Mouse (Mus musculus) lung, postnatal 0 days (tissue): ENCODE results near the gene Plxna1. TPM values are rescaled to one million over a fixed set of nuclear protein-coding genes. Genes with fewer than 3 reads are reported as not detected.

Experiments used
- ATAC-seq: fragments of 200-750 bp; cut with Nextera tagmentation; 2 replicates; pipeline ENCODE4 v1.8.0; 2017; ENCODE audit warnings: moderate library complexity
- DNase-seq: peaks from one replicate; pipeline ENCODE4 v3.0.0-alpha.2; 2016; ENCODE audit warnings: low spot score
- H3K27ac ChIP-seq: fragments of 300-500 bp; sonication (generic); 2 replicates; pipeline ENCODE4 v1.5.1; 2014; ENCODE audit warnings: antibody characterized with exemption, mild to moderate bottlenecking, low read length, mixed read lengths
- H3K27me3 ChIP-seq: fragments of 300-500 bp; sonication (generic); replicated peaks from 2 replicates; pipeline ENCODE4 v1.6.1; 2014; ENCODE audit warnings: low read length, mixed read lengths; ENCODE audit not compliant: insufficient read depth
- H3K36me3 ChIP-seq: fragments of 300-500 bp; sonication (generic); 2 replicates; pipeline ENCODE4 v1.6.1; 2014; ENCODE audit warnings: low read length, mixed read lengths; ENCODE audit not compliant: insufficient read depth
- H3K4me1 ChIP-seq: fragments of 300-500 bp; sonication (generic); 2 replicates; pipeline ENCODE4 v1.6.1; 2014; ENCODE audit warnings: antibody characterized with exemption, low read depth, low read length, mixed read lengths; ENCODE audit not compliant: insufficient read depth
- H3K4me2 ChIP-seq: fragments of 300-500 bp; sonication (generic); replicated peaks from 2 replicates; pipeline ENCODE4 v1.6.1; 2014; ENCODE audit warnings: low read depth, mild to moderate bottlenecking, low read length, moderate library complexity, mixed read lengths
- H3K4me3 ChIP-seq: fragments of 300-500 bp; sonication (generic); 2 replicates; pipeline ENCODE4 v1.5.1; 2014; ENCODE audit warnings: low read depth, low read length
- H3K9ac ChIP-seq: fragments of 300-500 bp; sonication (generic); replicated peaks from 2 replicates; pipeline ENCODE4 v1.6.1; 2014; ENCODE audit warnings: low read depth, mild to moderate bottlenecking
- H3K9me3 ChIP-seq: fragments of 300-500 bp; sonication (generic); 2 replicates; pipeline ENCODE4 v1.6.1; 2016; ENCODE audit warnings: low read length, mixed read lengths
- CTCF ChIP-seq: IDR thresholded peaks from 2 replicates; pipeline ENCODE4 v1.5.1; 2016; ENCODE audit warnings: antibody characterized with exemption, mild to moderate bottlenecking
- EP300 ChIP-seq: IDR thresholded peaks from 2 replicates; pipeline ENCODE4 v1.6.1; 2016; ENCODE audit warnings: antibody characterized with exemption, mild to moderate bottlenecking, control low read depth
- WGBS: fragments of 180-500 bp; shearing (Covaris S2); extraction: QIAGEN DNeasy Blood & Tissue Kit; methylation state at CpG from one replicate; pipeline ENCODE4 v1.1.7; 2014; 5-methylcytosine and 5-hydroxymethylcytosine counted together
- polyA plus RNA-seq: library from polyadenylated mRNA; unstranded; fragments of >200 nt; fragmentation: Nextera tagmentation; extraction: Ambion mirVana; gene quantifications from 2 replicates; pipeline ENCODE4 v1.2.1, GENCODE M21; 2015

Plxna1 gene
- polyA plus RNA-seq, 1 experiment from 2014 or later: 13.6 TPM

DNA sequence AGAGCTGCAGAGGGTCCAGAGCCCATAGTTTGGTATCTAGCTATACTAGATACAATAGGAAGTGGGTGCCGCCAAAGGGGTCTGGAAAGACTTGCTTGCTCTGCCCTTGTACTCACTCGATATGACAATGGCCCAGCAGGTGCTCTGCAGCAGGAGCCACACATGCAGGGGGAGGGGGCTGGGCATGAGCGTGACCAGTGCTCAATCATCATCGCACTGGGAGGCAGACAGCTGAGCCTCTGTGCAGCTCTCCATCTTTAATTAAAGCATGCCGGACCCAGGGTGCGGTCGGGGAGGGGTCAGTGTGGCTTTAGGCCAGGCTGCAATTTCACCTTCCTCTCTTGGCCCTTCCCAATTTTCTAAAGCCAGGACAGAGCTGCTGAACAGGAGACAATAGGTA lies 70.9 kb downstream of the Plxna1 start:
- Histone ChIP-seq H3K27ac (no peak overlapping the region), H3K4me1 (no peaks in the 10 kb centered on the region), H3K4me3 (no peak overlapping the region), H3K36me3 (no peaks in the 10 kb centered on the region), H3K27me3 (no peaks in the 10 kb centered on the region), H3K4me2 (no peak overlapping the region), H3K9me3 (no peaks in the 10 kb centered on the region), H3K9ac (no peak overlapping the region)
- ATAC-seq (no peak), DNase-seq (no peak)
- TF ChIP-seq CTCF: no peak
- WGBS: 56% methylated on average over 7 of the region's 7 CpGs

DNA sequence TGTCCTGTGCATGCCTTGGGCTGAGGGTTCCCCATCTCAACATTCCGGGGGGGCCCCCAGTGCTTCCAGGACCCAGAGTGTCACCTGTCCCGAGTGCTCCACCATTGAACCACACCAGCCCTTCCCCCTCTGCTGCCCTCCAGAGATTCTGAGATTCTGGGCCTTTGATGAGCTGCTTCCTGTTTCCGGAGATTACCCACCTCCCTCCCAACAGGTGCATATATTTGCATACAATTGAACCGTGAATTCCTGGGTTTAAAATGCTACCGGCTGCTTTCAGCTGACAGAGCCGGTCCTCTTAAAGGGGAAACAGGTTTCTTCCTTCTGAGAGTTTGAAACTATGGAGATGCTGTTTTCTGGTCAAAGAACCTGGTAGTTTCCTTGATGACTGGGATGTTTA lies 74.3 kb downstream of the Plxna1 start:
- no peak for DNase-seq
- no peaks in the 10 kb centered on the region for H3K4me1 ChIP-seq
- no peaks in the 10 kb centered on the region for H3K27me3 ChIP-seq
- no peak overlapping the region for H3K9ac ChIP-seq
- no peaks in the 10 kb centered on the region for H3K9me3 ChIP-seq
- no peak for TF ChIP-seq CTCF
- no peak for TF ChIP-seq EP300
- no peak overlapping the region for H3K4me2 ChIP-seq
- WGBS: 15% methylated on average over 6 of the region's 6 CpGs
- ATAC-seq: no peak
- no peak overlapping the region for H3K27ac ChIP-seq
- H3K4me3 ChIP-seq: no peak overlapping the region
- no peaks in the 10 kb centered on the region for H3K36me3 ChIP-seq

DNA sequence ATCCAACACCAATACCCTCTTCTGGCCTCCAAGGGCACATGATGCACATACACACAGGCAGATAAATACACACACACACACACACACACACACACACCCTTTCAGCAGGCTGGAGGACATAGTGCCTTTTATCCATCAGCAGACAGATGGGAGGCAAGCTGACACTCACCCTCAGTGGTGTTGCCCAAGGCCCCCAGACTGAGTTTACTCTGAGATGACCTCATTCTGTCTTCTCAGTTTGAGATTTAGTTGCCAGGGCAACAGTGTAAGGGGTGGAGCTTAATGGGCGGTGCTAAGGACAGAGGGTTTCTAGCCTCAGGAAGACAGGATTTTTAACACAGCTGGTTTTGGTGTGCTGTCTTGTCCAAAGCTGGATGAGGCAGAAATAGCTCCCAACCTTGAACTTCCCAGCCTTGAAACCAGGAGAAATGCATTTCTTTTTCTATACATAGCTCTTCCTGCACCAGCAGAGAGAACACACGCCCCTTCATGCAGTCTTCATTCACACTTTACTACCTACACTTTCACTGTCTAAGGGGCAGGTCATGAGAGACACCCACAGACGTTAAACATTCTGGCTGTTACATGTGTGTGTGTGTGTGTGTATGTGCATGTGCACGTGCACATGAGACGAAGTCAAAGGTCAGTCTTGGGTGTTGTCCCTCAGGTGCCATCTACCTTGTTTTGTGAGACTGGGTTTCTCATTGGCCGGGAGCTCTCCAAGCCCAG lies 75.6 kb downstream of the Plxna1 start:
- no peaks in the 10 kb centered on the region for H3K4me1 ChIP-seq
- H3K27me3 ChIP-seq: no peaks in the 10 kb centered on the region
- H3K4me3 ChIP-seq: no peak overlapping the region
- ATAC-seq: peak; percentile 79
- H3K9me3 ChIP-seq: no peaks in the 10 kb centered on the region
- H3K36me3 ChIP-seq: no peaks in the 10 kb centered on the region
- 32% methylated on average over 6 of the region's 6 CpGs for WGBS
- peak; percentile 76 for DNase-seq
- H3K27ac ChIP-seq: no peak overlapping the region
- H3K4me2 ChIP-seq: no peak overlapping the region
- H3K9ac ChIP-seq: no peak overlapping the region
- TF ChIP-seq EP300: no peak
- TF ChIP-seq CTCF: no peak; the same call in 1 of the 2 replicates

DNA sequence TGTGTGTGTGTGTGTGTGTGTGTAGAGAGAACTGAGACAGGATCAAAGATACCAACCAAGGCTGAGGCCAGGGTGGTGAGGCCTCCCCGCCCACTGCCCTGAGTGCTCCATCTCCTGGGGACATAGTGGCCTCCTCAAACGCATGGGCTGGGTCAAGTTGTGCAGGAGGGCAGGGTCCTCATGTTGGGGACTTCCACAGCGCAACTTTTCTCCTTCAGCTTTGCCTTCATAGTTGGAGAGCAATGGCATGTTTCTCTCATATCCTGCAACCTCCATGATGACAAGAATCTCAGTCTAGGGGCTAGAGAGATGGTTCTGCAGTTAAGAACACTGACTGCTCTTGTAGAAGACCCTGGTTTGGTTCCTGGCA lies 76.1 kb downstream of the Plxna1 start:
- no peak for DNase-seq
- no peak overlapping the region for H3K4me3 ChIP-seq
- 53% methylated on average over 3 of the region's 3 CpGs for WGBS
- H3K27me3 ChIP-seq: no peaks in the 10 kb centered on the region
- H3K27ac ChIP-seq: no peak overlapping the region
- ATAC-seq: no peak
- no peaks in the 10 kb centered on the region for H3K9me3 ChIP-seq
- H3K36me3 ChIP-seq: no peaks in the 10 kb centered on the region
- H3K9ac ChIP-seq: no peak overlapping the region
- H3K4me2 ChIP-seq: no peak overlapping the region
- no peak for TF ChIP-seq EP300
- no peak for TF ChIP-seq CTCF
- H3K4me1 ChIP-seq: no peaks in the 10 kb centered on the region

DNA sequence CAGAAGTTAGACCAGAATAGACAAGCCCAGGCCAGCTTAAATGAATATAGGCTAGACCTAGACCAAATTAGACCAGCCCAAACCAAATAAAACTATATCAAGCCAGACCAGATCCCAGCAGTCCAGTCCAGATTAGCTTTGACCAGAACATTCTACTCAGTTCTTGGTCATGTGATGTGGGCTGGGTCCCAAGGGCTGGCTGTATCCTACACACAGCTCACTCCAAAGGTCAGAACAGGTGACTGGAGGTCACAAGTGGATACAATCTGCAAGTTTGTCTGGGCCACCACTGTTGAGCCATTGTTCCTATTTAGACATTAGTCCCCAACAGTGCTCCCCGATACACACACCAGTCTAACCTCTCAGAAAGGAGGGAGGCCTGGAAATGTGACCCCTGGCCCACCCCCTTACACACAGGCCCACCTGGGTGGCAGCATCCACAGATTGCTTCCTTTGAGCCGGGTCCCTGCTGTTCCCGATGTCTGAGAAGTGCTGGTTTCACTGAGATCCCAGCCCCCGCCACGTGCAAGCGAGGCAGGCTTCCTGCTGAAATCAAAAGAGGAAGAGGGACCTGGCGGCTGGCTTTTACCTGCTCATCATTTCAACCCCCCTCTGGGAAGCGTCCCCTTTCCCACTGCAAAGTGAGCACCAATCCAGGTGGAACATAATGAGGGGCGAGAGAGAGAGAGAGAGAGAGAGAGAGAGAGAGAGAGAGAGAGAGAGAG lies 76.7 kb downstream of the Plxna1 start:
- DNase-seq: no peak
- Histone ChIP-seq H3K9ac (no peak overlapping the region), H3K4me3 (no peak overlapping the region), H3K4me2 (no peak overlapping the region), H3K36me3 (no peaks in the 10 kb centered on the region), H3K27me3 (no peaks in the 10 kb centered on the region), H3K9me3 (no peaks in the 10 kb centered on the region), H3K4me1 (no peaks in the 10 kb centered on the region), H3K27ac (no peak overlapping the region)
- 50% methylated on average over 9 of the region's 9 CpGs for WGBS
- ATAC-seq: no peak
- no peak for TF ChIP-seq EP300
- no peak for TF ChIP-seq CTCF

DNA sequence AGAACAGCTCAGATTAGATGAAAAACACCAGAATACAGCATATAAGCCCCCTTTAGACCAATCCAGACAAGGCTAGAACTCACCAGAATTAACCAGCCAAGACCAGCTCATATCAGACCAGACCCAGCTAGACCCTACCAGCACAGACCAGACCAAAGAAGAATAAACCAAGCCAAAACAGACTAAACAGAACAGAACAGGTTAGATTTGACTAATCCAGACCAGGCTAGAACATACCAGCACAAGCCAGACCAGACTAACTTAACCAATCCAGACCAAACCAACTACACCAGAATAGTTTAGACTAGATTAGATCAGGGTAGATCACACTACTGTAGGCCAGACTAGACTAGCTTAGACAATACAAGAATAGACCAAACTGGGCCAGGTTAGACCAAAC lies 77.3 kb downstream of the Plxna1 start:
- Histone ChIP-seq H3K9me3 (no peaks in the 10 kb centered on the region), H3K36me3 (no peaks in the 10 kb centered on the region), H3K4me2 (no peak overlapping the region), H3K4me3 (no peak overlapping the region), H3K27me3 (no peaks in the 10 kb centered on the region), H3K9ac (no peak overlapping the region), H3K27ac (no peak overlapping the region), H3K4me1 (no peaks in the 10 kb centered on the region)
- TF ChIP-seq EP300 (no peak), CTCF (no peak)
- DNase-seq: no peak
- ATAC-seq: no peak
